Mouse (Mus musculus) erythroblast, embryonic 14.5 days (primary cell): ENCODE measurements around the gene Zfyve9.

ENCODE experiments used
- GATA1 ChIP-seq: IDR thresholded peaks from 2 replicates; pipeline ENCODE4 v1.6.1; 2012; ENCODE audit warnings: low read length, inconsistent platforms, mixed read lengths
- TAL1 ChIP-seq: IDR thresholded peaks from 3 replicates; pipeline ENCODE4 v1.6.1; 2012; ENCODE audit warnings: low read length, inconsistent platforms, mixed read lengths

DNA sequence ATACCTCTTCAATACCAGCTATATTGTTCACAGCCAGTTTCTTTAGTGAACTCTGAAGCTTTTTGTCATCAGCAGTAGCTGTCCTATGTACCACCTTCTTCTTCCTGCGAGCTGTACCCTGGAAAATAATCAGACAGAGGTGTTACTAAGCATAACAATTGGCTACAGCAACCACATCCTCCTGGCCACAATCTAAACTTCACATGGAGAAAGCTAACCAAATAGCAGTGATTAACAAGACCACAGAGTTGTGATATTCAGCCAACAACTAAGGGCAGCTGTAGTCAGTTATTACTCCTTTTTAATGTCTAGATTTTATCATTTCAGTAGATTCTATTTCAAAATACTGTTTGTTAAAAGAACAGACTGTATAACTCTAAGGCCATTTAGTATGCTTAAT, 45.5 kb upstream of the Zfyve9 start:
- TF ChIP-seq TAL1 (no peak), GATA1 (no peak)
